In the genomic region with DNA sequence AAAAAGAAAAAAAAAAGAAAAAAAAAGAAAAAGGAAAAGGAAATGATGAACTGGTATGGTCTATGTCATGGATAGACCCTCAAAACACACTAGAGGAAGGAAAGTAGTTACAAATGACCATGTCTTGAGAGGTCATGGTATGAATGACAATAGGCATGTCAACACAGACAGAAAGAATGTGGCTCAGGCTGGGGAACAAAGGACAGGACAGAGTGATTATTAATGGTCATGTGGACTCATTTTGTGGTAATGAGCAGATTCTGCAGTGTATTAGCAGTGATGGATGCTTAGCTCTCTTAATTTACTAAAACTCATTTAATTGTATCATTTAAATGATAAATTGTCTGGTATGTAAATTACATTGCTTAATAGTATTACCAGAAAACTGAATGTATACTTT, we compare ENCODE assay signal across 21 mouse cellular contexts. TPM values are rescaled to one million over a fixed set of nuclear protein-coding genes. Genes with fewer than 3 reads are reported as not detected.
DNase-seq lines count a peak whose midpoint lies in the region; TF ChIP-seq lines count a peak whose summit lies in the region.
"Had no signal": no experiment of that assay in that cellular context is flagged by ENCODE, and none has a peak within 500 bp of the region (broad histone marks: within the 10 kb centered on the region; RNA-seq: fewer than 3 reads in every experiment).

No protein-coding gene starts in this region.

- peak; percentile 48 for DNase-seq in heart, adult 11 months
- DNase-seq in heart, adult 9 months (ENCODE audit: low spot score in 2 of 2): no peak
- DNase-seq in Muller cell, postnatal 12 days (ENCODE audit: inconsistent ontology term): peak; percentile 67
- peak; percentile 50 for DNase-seq in retina, embryonic 14.5 days (ENCODE audit: low spot score)
- no peak for DNase-seq in cerebellum, adult 18-20 months
- no peak for DNase-seq in cerebellum, adult 2 months
- DNase-seq: adrenal gland, adult 8-10 months; adrenal gland, postnatal 14 days; adrenal gland, postnatal 36 days; B cell, adult 2 months; cerebellum, adult 11-12 months; cerebellum, adult 9-10 months; cerebellum, postnatal 10 days; cerebellum, postnatal 25 days; forebrain, postnatal 0 days had no signal

- TF ChIP-seq CTCF in cerebellum, adult 2 months (IDR thresholded peaks at IDR 0.05; ENCODE audit: borderline replicate concordance, insufficient read depth, low read depth, low read length): no peak

- no peak overlapping the region for H3K27ac ChIP-seq in cerebellum, adult 2 months (ENCODE audit: insufficient read depth, low read length)
- H3K27ac ChIP-seq: embryonic facial prominence, embryonic 10.5 days; embryonic facial prominence, embryonic 12.5 days; forebrain, embryonic 13.5 days; forebrain, embryonic 15.5 days had no signal

- no peak overlapping the region for H3K4me3 ChIP-seq in cerebellum, adult 2 months (replicated peaks; ENCODE audit: insufficient read depth, low read depth, low read length)
- H3K4me3 ChIP-seq: embryonic facial prominence, embryonic 10.5 days; embryonic facial prominence, embryonic 12.5 days; forebrain, embryonic 13.5 days; forebrain, embryonic 15.5 days had no signal

- no peaks in the 10 kb centered on the region for H3K27me3 ChIP-seq in cerebellum, adult 2 months (ENCODE audit: control insufficient read depth, insufficient read depth, low read length)
- H3K27me3 ChIP-seq: CH12.LX; embryonic facial prominence, embryonic 12.5 days; forebrain, embryonic 13.5 days; forebrain, embryonic 15.5 days had no signal

- TF ChIP-seq POLR2A in cerebellum, adult 2 months (IDR thresholded peaks at IDR 0.05; ENCODE audit: borderline replicate concordance, insufficient read depth, low read length): no peak

- H3K4me1 ChIP-seq in cerebellum, adult 2 months (ENCODE audit: control insufficient read depth, insufficient read depth, low read length): no peaks in the 10 kb centered on the region
- H3K4me1 ChIP-seq: embryonic facial prominence, embryonic 10.5 days; embryonic facial prominence, embryonic 12.5 days; forebrain, embryonic 13.5 days; forebrain, embryonic 15.5 days had no signal

RNA-seq across cellular contexts. Expression of a gene that starts 14.0 kb away (rescaled TPM):
- polyA plus RNA-seq in cerebellum, adult 2 months (2012; rRNA removed): 6.9 and 9.5 TPM in 2 replicates
- polyA plus RNA-seq: G1E had no signal

Comparison
In these comparisons a context has a peak if more than half of its experiments do, and no peak if none do; other contexts are left out.
1. DNase-seq: peak in heart, adult 11 months (single experiment), Muller cell, postnatal 12 days (single experiment) and retina, embryonic 14.5 days (single experiment); none in heart, adult 9 months (0 of 2), cerebellum, adult 18-20 months (0 of 2) and cerebellum, adult 2 months (0 of 2).